Mouse (Mus musculus) CH12F3 (cell line): Measurements from ENCODE around the gene Gm12184.

Experiments
- in situ Hi-C: fragments of 300-500 bp; cut with MboI; formaldehyde crosslinking; loops from 2 replicates; pipeline ENCODE4 v1.14.3; 2020; ENCODE audit warnings: low sequenced_read_pairs

The Gm12184 gene

DNA sequence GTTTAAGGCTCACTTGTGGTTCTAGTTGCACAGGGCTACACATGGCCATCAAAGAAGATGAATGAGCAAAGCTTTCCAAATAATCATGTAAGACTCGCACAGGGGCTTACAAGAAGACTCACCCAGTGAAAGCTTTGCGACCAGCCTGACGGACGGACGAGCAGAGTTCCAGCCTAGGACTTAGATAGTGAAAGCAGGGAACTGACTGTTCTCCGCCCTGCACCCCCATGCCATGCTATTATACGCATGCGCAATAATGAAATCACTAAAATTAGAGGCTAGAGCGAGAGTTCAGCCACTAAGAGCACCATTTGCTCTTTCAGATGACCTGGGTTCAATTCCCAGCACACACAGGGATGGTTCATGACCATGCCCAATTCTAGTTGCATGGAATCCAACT lies 49.2 kb downstream of the Gm12184 start:
- in situ Hi-C loops = no loop called here

DNA sequence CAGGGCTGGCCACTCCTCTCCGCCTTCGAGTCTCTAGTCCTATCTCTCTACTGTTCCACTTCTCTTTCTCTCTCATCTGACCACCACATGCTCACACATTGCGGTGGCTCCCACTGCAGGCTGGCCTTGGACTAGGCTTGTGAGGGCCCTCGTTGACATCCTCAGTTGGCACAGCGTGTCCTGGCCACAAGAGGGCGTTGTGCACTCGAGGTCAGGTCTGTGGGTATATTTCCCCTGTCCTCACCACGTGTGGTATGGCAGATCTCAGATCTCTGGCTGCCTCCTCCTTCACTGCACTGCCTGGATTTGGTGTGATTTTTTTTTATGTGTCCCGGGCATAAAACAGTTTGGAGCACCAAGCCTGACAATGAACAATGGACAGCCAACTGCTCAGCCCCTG lies 49.8 kb downstream of the Gm12184 start:
- in situ Hi-C loops = no loop called here

DNA sequence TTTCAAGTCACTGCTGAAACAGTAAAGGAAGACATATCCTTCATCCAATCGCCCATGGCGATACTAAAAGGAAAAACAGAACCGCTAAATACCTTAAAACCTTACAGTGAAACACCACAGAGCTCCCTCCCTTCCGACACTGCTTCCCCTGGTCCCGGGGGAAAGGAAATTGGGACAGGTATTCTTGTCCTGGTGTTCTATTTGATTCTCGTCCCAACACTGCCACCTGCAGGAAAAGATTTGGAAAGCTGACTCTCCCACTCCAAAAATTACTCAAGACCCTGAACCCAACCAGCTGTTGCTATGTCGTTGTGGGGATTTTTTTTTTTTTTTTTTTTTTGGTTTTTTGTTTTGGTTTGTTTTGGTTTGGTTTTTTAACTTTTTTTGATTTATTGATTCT lies 51.0 kb downstream of the Gm12184 start:
- in situ Hi-C loops = no loop called here
